Mouse (Mus musculus): ENCODE data around the gene Ank3. TPM values are rescaled to one million over a fixed set of nuclear protein-coding genes. Genes with fewer than 3 reads are reported as not detected.

Ank3 gene
- total RNA-seq, 2 experiments from 2014 or later = not detected

GRCm38 (mm10) chr10:69399814-69400385 is 1.3 kb downstream of the Ank3 start:
- ATAC-seq (ENCODE audit: poor library complexity, severe bottlenecking) = no peak

- no peak for ATAC-seq (ENCODE audit: poor library complexity, severe bottlenecking)
These were observed 6.9 kb downstream of the Ank3 start for GRCm38 (mm10) chr10:69405431-69405830.

- ATAC-seq (ENCODE audit: poor library complexity, severe bottlenecking) = no peak
These were observed 16.3 kb downstream of the Ank3 start for GRCm38 (mm10) chr10:69414888-69415287.

- no peak for ATAC-seq (ENCODE audit: poor library complexity, severe bottlenecking)
These were observed 20.1 kb downstream of the Ank3 start for GRCm38 (mm10) chr10:69418716-69419115.

- no peak for ATAC-seq (ENCODE audit: poor library complexity, severe bottlenecking)
These were observed 21.7 kb downstream of the Ank3 start for GRCm38 (mm10) chr10:69420306-69420705.

GRCm38 (mm10) chr10:69424051-69424450 is 25.5 kb downstream of the Ank3 start:
- ATAC-seq (ENCODE audit: poor library complexity, severe bottlenecking) = no peak

GRCm38 (mm10) chr10:69430138-69430537 is 31.6 kb downstream of the Ank3 start:
- no peak for ATAC-seq (ENCODE audit: poor library complexity, severe bottlenecking)

- ATAC-seq (ENCODE audit: poor library complexity, severe bottlenecking) = no peak
These were observed 32.5 kb downstream of the Ank3 start for GRCm38 (mm10) chr10:69431101-69431500.

GRCm38 (mm10) chr10:69435213-69435612 is 36.6 kb downstream of the Ank3 start:
- no peak for ATAC-seq (ENCODE audit: poor library complexity, severe bottlenecking)

GRCm38 (mm10) chr10:69439449-69439848 is 40.9 kb downstream of the Ank3 start:
- ATAC-seq (ENCODE audit: poor library complexity, severe bottlenecking) = no peak

GRCm38 (mm10) chr10:69444546-69444945 is 46.0 kb downstream of the Ank3 start:
- no peak for ATAC-seq (ENCODE audit: poor library complexity, severe bottlenecking)

- ATAC-seq (ENCODE audit: poor library complexity, severe bottlenecking) = no peak
These were observed 47.4 kb downstream of the Ank3 start for GRCm38 (mm10) chr10:69445951-69446350.

GRCm38 (mm10) chr10:69446566-69446965 is 48.0 kb downstream of the Ank3 start:
- ATAC-seq (ENCODE audit: poor library complexity, severe bottlenecking) = no peak

- no peak for ATAC-seq (ENCODE audit: poor library complexity, severe bottlenecking)
These were observed 48.7 kb downstream of the Ank3 start for GRCm38 (mm10) chr10:69447308-69447707.

- ATAC-seq (ENCODE audit: poor library complexity, severe bottlenecking) = no peak
These were observed 49.6 kb downstream of the Ank3 start for GRCm38 (mm10) chr10:69448174-69448573.

- ATAC-seq (ENCODE audit: poor library complexity, severe bottlenecking) = no peak
These were observed 52.4 kb downstream of the Ank3 start for GRCm38 (mm10) chr10:69451006-69451405.

GRCm38 (mm10) chr10:69452180-69452977 is 53.8 kb downstream of the Ank3 start:
- no peak for ATAC-seq (ENCODE audit: poor library complexity, severe bottlenecking)

GRCm38 (mm10) chr10:69453531-69453930 is 55.0 kb downstream of the Ank3 start:
- ATAC-seq (ENCODE audit: poor library complexity, severe bottlenecking) = no peak

- no peak for ATAC-seq (ENCODE audit: poor library complexity, severe bottlenecking)
These were observed 55.9 kb downstream of the Ank3 start for GRCm38 (mm10) chr10:69454480-69454879.

- no peak for ATAC-seq (ENCODE audit: poor library complexity, severe bottlenecking)
These were observed 66.3 kb downstream of the Ank3 start for GRCm38 (mm10) chr10:69464826-69465225.

- ATAC-seq (ENCODE audit: poor library complexity, severe bottlenecking) = no peak
These were observed 67.1 kb downstream of the Ank3 start for GRCm38 (mm10) chr10:69465558-69466200.

- no peak for ATAC-seq (ENCODE audit: poor library complexity, severe bottlenecking)
These were observed 67.6 kb downstream of the Ank3 start for GRCm38 (mm10) chr10:69466201-69466585.
